Mouse (Mus musculus) adrenal gland, adult 18-20 months (tissue): Measurements from ENCODE around the gene Ccdc85b. TPM values are rescaled to one million over a fixed set of nuclear protein-coding genes. Genes with fewer than 3 reads are reported as not detected.
"Not testable (repeated sequence)": the region's sequence is repeated elsewhere in the genome, so short reads cannot be mapped to it uniquely, and the experiment has no call there.

Experiments
- DNase-seq, 2 experiments: peaks; one replicate each; pipeline ENCODE4 v3.0.0; 2021 to 2022; ENCODE audit warnings: low spot score in 2 of 2
- long read RNA-seq, 2 experiments: library from polyadenylated mRNA; stranded (forward); transcript quantifications; one replicate each; pipeline ENCODE4 v2.0.0; 2021
- total RNA-seq, 2 experiments: library from RNA; stranded (reverse); gene quantifications; 1 replicate in 1 of 2; 2 replicates in 1 of 2; pipeline ENCODE4 v1.2.3; 2021

Ccdc85b gene
- 1 to 10 TPM; 6.4 TPM for total RNA-seq
- long read RNA-seq, experiment 1, full-length matches to known transcripts: 18 of 18 reads
- long read RNA-seq, experiment 1, partial matches to known transcripts: 0 of 18 reads
- long read RNA-seq, experiment 1, other reads (novel, unspliced or antisense): 0 of 18 reads
- long read RNA-seq, experiment 2, full-length matches to known transcripts: 61 of 61 reads
- long read RNA-seq, experiment 2, partial matches to known transcripts: 0 of 61 reads
- long read RNA-seq, experiment 2, other reads (novel, unspliced or antisense): 0 of 61 reads

DNA sequence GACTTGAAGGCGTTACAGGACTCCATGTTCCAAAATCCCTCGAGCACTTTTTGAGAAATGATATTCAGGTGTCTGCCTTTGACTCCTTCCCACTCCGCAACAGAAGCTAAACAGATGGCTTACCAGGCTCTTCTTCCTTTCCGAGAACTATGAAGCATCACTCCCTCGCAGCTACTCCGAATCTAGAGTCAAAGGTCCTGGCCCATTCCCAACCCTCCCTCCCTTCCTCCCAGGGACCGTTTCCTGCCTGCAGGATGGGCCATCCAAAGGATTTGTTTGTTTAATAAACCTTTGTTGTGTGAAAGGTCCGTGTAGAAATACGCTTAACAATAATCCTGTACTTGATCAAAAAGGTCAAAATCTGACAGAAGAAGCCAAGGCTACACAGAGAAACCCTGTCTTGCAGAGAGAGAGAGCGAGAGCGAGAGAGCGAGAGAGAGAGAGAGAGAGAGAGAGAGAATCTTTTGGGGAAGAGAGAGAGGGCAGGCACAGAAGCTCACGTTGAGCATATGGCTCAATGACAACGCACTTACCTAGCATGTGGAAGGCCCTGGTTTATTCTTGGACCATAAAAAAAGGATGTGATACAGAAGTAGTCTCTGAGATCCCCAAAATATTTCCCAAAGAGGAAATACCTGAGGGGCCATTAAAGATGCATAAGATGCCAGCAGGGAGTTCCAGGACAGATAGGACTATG lies at the start of gene Ccdc85b:
Gene Ccdc85b, minus strand, starts transcription at position 149 of the 697 bp plus-strand sequence.
- DNase-seq: no peak

DNA sequence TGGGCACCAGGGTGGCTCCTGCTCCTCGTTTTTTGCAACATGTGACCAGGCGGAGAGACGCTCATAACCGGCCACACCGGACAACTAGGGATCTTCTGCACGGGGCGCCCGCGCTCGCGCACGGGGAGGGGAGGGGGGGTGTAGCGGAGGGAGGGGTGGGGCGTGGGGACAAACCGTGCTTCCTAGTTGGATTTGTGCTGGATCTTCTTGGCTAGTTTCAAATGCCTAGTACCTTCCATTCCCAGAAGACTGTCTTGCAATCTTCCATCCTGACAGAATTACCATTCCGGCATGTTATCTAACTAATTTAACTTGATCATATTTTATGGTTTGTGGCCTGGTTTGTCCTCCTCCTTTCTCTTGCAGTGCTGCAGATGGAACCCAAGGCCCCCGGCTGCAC lies 46.0 kb upstream of the Ccdc85b start, which contains the start of gene 1700020D05Rik:
Gene 1700020D05Rik, minus strand, starts transcription at position 101 of the 400 bp plus-strand sequence.
- no peak for DNase-seq

DNA sequence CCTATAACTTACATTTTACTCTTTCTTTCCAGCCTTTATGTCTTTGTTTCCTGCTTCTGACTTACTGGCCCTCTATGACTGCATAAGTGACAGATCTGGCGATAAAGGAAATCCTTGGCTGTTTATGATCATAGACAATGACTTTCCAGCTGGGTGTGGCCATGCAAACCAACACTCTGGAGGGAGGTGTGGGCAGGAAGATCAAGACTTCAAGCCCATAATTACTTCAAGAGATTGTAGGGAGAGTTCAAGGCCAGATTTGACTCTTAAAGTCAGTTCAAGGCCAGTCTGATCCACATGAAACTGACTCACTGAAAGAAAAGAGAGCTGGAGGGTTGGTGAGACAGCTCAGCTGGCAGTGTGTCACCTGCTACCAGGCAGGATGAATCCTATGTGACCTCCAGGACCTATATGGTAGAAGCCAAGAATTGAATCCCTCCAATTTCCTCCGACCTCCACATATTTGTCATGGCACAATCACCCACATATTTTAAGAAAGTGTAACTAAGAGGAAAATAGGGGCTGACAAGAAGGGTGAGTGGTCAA lies 42.7 kb upstream of the Ccdc85b start:
- DNase-seq: no peak

DNA sequence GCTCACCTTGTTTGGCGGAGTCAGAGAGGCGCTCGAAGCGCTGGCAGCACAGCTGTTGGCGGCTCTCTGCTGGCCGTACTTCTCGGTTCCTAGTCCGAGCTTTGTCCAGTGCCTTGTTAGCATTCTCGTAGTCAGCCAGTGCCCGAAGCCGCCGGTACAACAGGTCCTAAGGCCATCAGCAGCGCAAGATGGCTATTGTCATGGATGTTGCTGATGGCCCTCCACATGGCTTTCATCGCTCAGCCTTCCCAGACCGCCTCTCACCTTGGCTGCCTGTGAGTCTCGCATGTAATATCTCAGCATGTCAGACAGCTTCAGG lies 38.3 kb upstream of the Ccdc85b start:
- DNase-seq: peak in 1 of 2 experiments; percentile 19

DNA sequence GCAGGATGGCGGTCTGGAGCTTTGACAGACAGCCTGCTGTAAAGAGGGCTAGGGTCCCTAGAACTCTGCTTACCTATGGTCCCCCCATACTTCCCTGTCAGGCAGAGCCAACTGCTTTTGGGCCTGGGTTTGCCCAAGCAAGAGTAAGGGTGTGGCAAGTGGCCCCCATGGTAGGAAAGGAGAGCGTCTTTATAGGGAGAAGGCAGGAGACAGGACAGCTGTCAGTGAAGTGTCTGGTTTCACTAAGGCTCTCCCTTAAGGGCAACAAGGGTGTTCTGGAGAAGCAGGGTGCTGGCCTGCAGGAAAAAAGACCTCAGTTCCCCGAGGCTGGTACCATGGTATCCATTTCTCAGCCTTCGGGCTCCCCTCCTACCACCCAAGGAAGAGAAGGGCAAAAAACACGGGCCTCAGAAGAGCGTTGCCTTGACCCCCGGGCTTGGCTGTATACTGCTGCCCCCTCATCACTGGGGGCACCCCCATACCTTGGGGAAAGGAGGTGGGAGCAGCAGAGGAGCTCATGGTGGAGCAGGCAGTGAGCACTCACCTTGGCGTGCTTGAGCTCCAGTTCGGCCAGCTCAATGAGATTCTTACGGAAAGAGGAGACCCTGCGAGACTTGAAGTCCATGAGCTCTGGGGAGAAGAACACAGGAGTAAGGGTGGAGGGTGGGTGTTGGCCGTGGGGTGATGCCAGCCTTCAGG lies 37.8 kb upstream of the Ccdc85b start:
- DNase-seq: no peak

DNA sequence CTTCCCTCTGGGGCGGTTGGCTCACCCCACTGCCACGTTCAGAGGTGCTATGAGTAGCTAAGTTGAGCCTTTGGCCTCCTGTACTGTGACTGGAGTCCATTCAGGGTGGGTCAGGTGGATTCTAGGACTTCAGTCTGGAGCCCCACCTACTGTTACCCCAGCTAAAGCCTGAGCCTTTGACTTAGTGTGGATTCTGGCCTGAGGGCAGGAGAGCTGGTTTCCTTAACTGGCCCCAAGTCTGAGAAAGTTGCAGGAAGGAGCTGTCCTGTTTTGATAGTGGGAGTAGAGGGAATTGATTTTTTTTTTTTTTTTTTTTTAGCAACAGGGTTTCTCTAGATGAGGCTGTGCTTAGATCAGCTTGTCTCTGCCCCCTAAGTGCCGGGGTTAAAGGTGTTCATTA lies 36.6 kb upstream of the Ccdc85b start:
- no peak for DNase-seq

DNA sequence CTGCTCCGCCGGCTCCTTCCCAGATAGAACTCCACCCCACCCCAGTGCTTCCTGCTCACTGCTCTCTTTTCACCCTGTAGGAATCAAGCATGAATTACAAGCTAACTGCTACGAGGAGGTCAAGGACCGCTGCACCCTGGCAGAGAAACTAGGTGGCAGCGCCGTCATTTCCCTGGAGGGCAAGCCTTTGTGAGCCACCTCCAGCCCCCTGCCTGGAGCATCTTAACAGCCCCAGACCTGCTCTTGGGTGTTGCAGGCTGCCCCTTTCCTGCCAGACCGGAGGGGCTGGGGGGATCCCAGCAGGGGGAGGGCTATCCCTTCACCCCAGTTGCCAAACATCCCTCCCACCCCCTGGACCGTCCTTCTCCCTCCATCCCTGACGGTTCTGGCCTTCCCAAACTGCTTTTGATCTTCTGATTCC lies 35.6 kb upstream of the Ccdc85b start:
- peak in 1 of 2 experiments; percentile 23 for DNase-seq

DNA sequence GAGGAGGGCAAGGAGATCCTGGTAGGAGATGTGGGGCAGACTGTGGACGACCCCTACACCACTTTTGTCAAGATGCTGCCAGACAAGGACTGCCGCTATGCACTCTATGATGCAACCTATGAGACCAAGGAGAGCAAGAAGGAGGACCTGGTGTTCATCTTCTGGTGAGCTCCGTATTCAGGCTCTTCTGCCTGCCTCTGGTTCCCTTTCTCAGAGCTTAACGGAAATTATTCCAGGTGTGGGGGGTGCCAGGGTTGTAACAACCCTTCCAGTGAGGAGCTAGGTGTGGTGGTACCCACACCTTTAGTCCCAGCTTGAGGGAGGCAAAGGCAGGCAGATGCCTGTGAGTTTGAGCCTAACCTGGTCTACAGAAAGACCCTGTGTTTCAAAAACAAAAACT lies 34.9 kb upstream of the Ccdc85b start:
- DNase-seq: peak in 1 of 2 experiments; percentile 19

DNA sequence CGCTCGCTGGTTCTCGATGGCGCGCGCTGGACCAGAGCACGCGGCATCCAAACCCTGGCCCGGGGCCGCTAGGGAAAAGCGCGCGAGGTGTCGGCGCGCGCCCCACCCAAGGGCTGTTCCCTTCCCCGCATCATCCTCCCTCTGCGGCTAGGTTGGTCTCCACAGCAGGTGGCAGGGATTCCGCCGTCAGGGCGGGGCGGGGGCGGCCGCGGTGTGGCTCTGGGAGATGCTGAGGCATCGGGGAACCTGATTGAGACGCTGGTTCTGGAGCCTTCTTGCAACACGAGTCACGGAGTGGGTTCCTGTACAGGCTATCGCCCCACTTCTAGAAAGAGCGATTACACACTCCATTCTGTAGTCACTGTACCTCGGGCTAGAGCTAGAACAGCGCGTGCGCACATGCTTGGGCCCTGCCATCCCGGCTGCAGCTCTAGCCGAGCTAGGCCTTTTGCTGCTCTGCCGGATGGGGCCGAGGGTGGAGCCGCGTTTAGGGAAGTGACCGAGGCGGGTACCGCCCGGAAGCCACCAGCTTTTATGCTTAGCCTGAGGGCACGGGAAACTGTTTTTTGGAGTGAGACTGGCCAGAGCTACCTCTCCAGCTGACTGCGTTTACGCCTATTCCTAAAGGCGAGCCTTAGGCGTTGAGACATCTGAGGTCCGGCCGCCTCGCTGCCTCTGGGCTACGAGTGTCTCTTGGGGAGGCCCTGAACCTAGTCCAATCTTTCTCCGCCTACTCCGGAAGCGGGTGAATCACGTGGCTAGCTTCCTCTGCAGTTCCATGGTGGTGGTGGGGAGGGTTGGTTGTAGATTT lies 33.4 kb upstream of the Ccdc85b start:
- peak; percentile 80 to 82 for DNase-seq

DNA sequence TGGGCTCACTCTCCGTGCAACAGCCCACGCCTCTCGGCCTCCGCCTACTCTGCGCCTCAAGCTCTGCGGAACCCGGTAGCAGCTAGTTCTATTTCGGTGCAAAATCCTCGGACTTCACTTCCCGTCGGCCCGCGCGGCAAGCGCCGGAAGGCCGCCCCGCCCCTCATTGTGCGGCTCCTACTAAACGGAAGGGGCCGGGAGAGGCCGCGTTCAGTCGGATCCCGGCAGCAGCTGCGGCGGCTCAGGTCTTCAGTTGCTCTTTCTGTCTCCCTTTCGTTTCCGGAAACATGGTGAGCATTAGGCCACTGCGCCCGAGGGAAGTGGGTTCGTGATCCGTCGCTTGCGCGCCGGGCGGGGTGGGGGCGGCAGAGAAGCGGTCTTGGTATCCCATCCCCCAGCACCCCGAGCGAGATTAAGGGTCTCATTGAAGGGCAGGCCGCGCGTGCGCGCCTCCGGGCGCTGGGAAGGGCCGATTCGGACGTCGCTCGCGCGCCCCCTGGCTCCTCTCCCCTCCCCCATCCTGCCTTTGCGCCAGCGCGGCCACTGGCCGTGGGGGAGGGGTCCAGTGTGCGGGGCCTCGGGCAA lies 32.7 kb upstream of the Ccdc85b start, which contains the start of gene Cfl1:
Gene Cfl1, plus strand, starts transcription at position 143 of the 585 bp plus-strand sequence.
- DNase-seq: peak; percentile 91

DNA sequence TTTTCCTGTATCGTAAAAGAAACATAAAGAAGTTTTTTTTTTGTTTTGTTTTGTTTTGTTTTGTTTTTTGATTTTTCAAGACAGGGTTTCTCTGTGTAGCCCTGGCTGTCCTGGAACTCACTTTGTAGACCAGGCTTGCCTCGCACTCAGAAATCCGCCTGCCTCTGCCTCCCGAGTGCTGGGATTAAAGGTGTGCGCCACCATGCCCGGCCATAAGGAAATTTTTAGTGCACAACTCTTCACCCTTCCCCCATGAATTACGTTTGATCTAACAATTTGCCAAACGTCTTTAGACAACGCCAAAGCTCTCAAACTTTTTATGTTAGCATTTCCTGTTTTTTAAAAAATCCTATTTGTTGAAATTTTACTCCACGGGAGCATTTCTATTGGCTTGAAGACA lies 32.0 kb upstream of the Ccdc85b start:
- DNase-seq: not testable (repeated sequence)

DNA sequence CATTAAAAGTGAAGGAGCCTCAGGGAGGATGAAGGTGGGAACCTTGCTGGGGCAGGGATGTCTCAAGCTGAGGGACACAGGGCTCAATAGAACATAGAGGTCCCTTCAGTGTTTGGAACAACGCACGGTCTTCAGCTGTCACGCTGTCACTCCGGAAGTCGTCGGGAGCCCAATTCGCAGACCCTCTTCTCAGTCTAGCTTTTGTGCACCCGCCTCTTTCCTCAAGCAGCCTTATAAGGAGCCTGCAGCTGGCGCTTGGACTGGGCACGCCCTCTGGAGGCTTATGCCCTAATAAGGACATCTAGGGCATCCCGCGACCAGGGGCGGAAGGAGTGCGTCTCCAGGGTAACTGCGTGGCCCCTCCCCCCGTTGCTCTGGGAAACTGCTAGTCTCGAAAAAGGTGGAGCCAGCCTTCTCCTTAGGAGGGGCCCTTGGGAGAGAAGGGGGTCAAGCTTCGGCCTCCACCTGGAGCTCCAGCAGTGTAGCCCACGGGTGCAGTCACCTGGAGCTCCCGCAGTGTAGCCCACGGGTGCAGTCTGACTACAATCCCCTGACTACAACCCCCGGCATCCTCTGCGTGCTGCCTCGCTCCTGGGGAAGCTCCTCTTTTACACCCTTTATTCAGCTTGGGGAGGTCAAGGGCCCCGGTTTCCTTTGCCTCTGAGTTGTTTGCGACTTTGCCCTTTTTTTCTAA lies 31.3 kb upstream of the Ccdc85b start:
- DNase-seq: peak; percentile 93

DNA sequence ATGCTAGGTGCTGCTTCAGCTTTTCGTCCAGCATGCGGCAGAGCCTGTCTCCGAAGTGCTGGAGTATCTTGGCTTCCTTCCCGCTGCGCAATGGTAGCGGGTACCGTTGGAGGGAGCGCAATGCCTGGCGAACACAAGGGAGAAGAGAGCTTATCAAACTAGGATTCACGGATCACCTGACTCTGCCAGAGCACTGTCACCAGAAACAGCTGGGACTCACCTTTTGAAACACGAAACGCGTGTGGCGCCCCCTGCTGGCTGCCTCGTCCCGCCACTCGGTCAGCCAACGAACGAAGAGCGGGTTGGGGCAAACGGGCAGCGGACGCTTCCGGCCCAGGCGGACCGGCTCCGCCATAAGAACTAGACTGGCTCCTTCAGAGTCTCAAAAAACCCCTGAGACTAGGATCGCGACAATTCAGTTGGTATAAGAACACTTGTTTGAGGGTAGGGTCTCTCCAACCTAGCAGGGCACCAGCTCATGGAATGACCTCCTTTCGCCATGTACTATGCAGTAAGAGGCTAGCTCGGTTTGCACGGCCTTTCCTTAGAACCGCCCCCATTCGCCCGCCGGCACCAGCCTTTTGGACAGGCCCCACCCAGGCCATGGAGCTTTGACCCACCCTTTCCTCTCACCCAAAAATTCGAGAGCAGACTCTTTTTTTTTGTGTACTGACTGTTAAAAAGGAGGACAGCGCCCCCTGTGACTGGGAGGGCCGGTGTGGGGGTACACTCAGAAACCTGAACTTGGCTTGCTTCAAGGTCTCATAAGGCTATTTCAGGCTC lies 30.3 kb upstream of the Ccdc85b start, which contains the start of gene Mus81:
Gene Mus81, minus strand, starts transcription at position 635 of the 783 bp plus-strand sequence.
- DNase-seq: peak; percentile 99

DNA sequence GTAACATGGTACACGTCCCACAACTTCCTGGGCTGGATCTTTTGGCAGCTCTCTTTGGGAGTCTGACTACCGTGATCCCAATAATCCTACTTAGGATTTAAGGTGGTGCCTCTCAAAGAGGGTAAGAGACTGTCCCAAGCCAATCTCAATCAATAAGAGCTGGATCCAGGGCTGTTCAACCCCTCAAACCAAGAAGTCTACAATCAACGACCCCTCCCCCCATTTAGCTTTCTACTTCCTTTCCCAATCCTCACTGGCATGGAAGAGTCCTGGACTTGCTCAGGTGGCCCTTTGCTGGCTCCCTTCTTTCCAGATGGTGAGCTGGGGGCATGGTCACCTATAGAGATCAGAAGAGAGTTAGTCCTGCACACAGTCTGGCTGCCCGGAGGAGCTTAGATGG lies 29.1 kb upstream of the Ccdc85b start:
- DNase-seq: no peak

DNA sequence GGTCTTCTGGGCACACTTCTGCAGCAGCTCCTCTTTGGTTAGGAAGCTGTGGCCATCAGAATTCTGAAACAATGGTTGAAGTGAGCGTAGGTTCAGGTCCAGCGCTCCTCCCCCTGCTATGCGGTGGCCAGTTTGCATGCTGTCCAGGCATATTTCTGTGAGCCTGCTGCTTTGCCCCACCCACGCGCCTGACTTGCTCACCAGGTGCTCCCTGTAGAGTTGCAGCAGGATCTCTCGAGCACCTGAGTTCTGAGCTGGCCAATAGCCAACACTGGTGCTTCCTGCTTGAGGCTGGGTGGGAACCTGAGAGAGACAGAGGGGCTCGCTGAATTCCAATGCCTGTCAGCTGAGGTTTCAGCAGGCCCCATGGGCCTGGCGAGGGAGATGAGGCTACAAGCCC lies 28.6 kb upstream of the Ccdc85b start:
- peak in 1 of 2 experiments; percentile 26 for DNase-seq

DNA sequence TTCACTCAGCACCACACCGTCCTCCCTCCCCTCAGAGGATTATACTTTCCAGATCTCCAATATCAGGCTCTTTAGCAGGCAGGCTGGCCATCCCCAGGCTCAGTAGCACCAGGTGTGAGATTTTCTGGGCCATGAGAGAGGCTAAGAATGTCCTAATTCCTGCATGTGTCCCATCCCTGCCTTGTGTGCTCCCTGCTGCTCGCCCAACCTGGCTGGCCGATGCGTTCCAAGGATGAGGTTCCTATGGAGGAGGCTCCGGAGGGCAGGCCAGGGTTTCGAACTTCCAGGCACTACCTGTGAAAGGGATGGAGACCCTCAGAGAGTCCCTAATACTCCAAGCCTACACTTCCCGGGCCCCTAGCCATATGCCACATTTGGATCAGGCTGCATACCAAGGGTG lies 28.1 kb upstream of the Ccdc85b start:
- no peak for DNase-seq

DNA sequence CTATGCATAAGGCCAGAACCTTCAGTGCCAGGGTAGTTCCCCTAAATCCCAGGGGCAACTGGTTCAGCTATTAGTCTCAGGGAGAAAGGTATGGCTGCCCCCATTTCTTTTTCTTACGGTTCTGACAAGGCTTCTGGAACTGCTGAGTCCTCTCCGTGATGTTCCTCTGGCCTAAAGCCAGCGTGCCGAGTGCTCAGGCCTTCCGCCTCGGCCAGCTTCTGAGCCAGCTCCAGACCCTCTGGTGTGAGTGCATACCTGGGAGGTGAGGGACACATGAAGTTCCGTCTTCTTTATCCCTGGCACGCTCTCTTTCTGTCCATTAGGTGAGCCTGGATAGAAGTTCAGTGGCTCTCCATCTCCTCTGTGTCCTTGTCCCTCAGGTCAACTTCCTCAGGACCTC lies 27.7 kb upstream of the Ccdc85b start:
- no peak for DNase-seq

DNA sequence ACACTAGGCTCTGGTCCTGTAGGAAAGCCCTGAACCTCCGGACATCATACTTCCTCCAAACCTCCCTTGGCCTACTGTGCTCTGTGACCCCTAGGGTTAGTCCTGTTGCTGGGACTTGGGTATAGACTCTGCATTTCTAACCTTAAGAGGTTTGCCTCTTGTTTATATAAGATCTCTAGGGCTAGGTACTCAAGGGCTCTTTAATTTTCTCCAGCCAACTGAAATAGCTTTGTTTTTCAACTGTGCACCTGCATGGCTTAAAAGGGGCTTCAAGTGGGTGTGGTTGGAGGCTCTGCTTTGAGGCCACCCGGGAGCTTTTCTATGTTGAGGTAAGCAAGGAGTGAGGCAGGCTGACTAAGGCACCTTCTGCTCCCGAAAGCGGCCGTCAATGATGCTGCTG lies 26.8 kb upstream of the Ccdc85b start:
- no peak for DNase-seq
